Mouse (Mus musculus) limb, embryonic 12.5 days (tissue): Measurements from ENCODE around the gene Tpbgl. TPM values are rescaled to one million over a fixed set of nuclear protein-coding genes. Genes with fewer than 3 reads are reported as not detected.

ENCODE experiments used
- ATAC-seq: fragments of 200-750 bp; cut with Nextera tagmentation; 2 replicates; pipeline ENCODE4 v1.8.0; 2017; ENCODE audit warnings: low read depth, moderate TSS enrichment; ENCODE audit not compliant: insufficient number of reproducible peaks, insufficient read depth, low FRiP score, low TSS enrichment
- H3K27ac ChIP-seq: fragments of 300-500 bp; sonication (generic); 2 replicates; pipeline ENCODE4 v1.5.1; 2016; ENCODE audit warnings: mild to moderate bottlenecking, moderate library complexity
- H3K27me3 ChIP-seq: fragments of 300-500 bp; sonication (generic); 2 replicates; pipeline ENCODE4 v1.6.1; 2016; ENCODE audit warnings: mild to moderate bottlenecking, moderate library complexity
- H3K36me3 ChIP-seq: fragments of 300-500 bp; sonication (generic); 2 replicates; pipeline ENCODE4 v1.6.1; 2016; ENCODE audit warnings: mild to moderate bottlenecking, moderate library complexity
- H3K4me1 ChIP-seq: fragments of 300-500 bp; sonication (generic); replicated peaks from 2 replicates; pipeline ENCODE4 v1.6.1; 2016
- H3K4me2 ChIP-seq: fragments of 300-500 bp; sonication (generic); 2 replicates; pipeline ENCODE4 v1.6.1; 2016; ENCODE audit warnings: mild to moderate bottlenecking, moderate library complexity
- H3K4me3 ChIP-seq: fragments of 300-500 bp; sonication (generic); replicated peaks from 2 replicates; pipeline ENCODE4 v1.5.1; 2016; ENCODE audit warnings: mild to moderate bottlenecking
- H3K9ac ChIP-seq: fragments of 300-500 bp; sonication (generic); replicated peaks from 2 replicates; pipeline ENCODE4 v1.6.1; 2016; ENCODE audit warnings: mild to moderate bottlenecking, moderate library complexity
- H3K9me3 ChIP-seq: fragments of 300-500 bp; sonication (generic); 2 replicates; pipeline ENCODE4 v1.6.1; 2016; ENCODE audit warnings: mild to moderate bottlenecking, moderate library complexity
- WGBS: fragments of 180-500 bp; shearing (Covaris S2); methylation state at CpG from one replicate; pipeline ENCODE4 v1.1.7; 2016; 5-methylcytosine and 5-hydroxymethylcytosine counted together
- polyA plus RNA-seq: library from polyadenylated mRNA; unstranded; fragments of >200 nt; fragmentation: Nextera tagmentation; extraction: Ambion mirVana; gene quantifications from 2 replicates; pipeline ENCODE4 v1.2.1, GENCODE M21; 2016

The Tpbgl gene
- polyA plus RNA-seq, 1 experiment from 2014 or later = 0.14 TPM

- H3K27ac ChIP-seq = no peak overlapping the region
- H3K4me3 ChIP-seq = no peak overlapping the region
- no peak for ATAC-seq
- peaks cover 4% of the 10 kb centered on the region for H3K27me3 ChIP-seq
- no peaks in the 10 kb centered on the region for H3K9me3 ChIP-seq
- H3K4me2 ChIP-seq = no peak overlapping the region
- no peak overlapping the region for H3K9ac ChIP-seq
- WGBS = 86% methylated on average over 9 of the region's 9 CpGs
- no peaks in the 10 kb centered on the region for H3K36me3 ChIP-seq
- peaks cover 5% of the 10 kb centered on the region for H3K4me1 ChIP-seq
Measured at GRCm38 (mm10) chr7:99663507-99664220, 36.8 kb upstream of the Tpbgl start.

GRCm38 (mm10) chr7:99662311-99662710, 35.4 kb upstream of the Tpbgl start:
- Histone ChIP-seq H3K4me3 (no peak overlapping the region), H3K4me1 (peaks cover 4% of the 10 kb centered on the region; the same call in 1 of the 2 replicates), H3K9ac (no peak overlapping the region), H3K27ac (no peak overlapping the region), H3K27me3 (peaks cover 4% of the 10 kb centered on the region), H3K36me3 (no peaks in the 10 kb centered on the region), H3K4me2 (no peak overlapping the region), H3K9me3 (no peaks in the 10 kb centered on the region)
- WGBS = 70% methylated on average over 2 of the region's 2 CpGs
- no peak for ATAC-seq

DNA sequence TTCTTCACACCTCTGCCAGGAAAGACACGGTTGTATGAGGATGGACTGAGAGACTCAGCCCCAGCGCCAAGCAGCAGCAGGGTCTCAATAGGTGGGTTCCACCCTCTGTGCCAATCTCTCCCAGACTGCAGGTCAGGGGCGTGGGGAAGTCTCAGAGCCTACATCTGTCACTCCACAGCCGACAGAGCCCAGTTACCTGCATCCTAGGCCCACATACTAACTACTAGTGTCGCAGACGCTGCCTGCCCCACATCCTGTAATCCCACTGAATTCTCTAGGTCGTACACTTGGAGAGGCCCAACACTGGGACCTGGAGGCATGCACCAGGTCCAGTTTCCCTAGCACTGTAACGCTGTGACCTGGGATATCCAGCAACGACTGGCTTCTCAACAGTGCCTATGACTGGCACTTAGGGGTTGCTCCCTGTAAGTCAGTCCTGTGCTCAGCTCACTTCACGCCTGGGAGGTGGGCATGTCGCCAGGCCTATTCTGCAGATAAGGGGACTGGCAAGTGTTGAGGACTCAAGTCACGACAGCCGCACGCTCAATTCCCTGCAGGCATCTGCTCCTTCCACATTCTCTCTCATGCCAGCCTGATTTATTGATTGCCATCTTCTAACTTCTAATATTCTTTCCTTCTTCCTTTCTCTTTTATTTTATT, 34.8 kb upstream of the Tpbgl start:
- ATAC-seq = no peak
- WGBS = 70% methylated on average over 14 of the region's 14 CpGs
- Histone ChIP-seq H3K9me3 (no peaks in the 10 kb centered on the region), H3K4me2 (no peak overlapping the region), H3K4me3 (no peak overlapping the region), H3K27me3 (peaks cover 8% of the 10 kb centered on the region), H3K36me3 (no peaks in the 10 kb centered on the region), H3K27ac (no peak overlapping the region), H3K4me1 (peaks cover 4% of the 10 kb centered on the region; the same call in 1 of the 2 replicates), H3K9ac (no peak overlapping the region)

GRCm38 (mm10) chr7:99661071-99661470, 34.2 kb upstream of the Tpbgl start:
- ATAC-seq = no peak

GRCm38 (mm10) chr7:99659379-99660029, 32.6 kb upstream of the Tpbgl start:
- peak; percentile 77; the same call in 1 of the 2 replicates for ATAC-seq
- peaks cover 13% of the 10 kb centered on the region for H3K27me3 ChIP-seq
- H3K9ac ChIP-seq = no peak overlapping the region
- no peaks in the 10 kb centered on the region for H3K36me3 ChIP-seq
- 47% methylated on average over 12 of the region's 12 CpGs for WGBS
- 0 out of 2 replicates have a peak, but pooled peaks cover under 1% of the 10 kb centered on the region for H3K4me1 ChIP-seq
- H3K27ac ChIP-seq = no peak overlapping the region
- H3K4me2 ChIP-seq = no peak overlapping the region
- H3K9me3 ChIP-seq = no peaks in the 10 kb centered on the region
- H3K4me3 ChIP-seq = no peak overlapping the region

More at GRCm38 (mm10) chr7:99661071-99661470, 34.2 kb upstream of the Tpbgl start:
- H3K4me1 ChIP-seq = peaks cover 4% of the 10 kb centered on the region; the same call in 1 of the 2 replicates
- H3K27me3 ChIP-seq = peaks cover 8% of the 10 kb centered on the region
- WGBS = 88% methylated on average over 9 of the region's 9 CpGs
- no peak overlapping the region for H3K27ac ChIP-seq
- H3K9ac ChIP-seq = no peak overlapping the region
- H3K4me2 ChIP-seq = no peak overlapping the region
- no peaks in the 10 kb centered on the region for H3K9me3 ChIP-seq
- no peak overlapping the region for H3K4me3 ChIP-seq
- H3K36me3 ChIP-seq = no peaks in the 10 kb centered on the region

- WGBS = 82% methylated on average over 11 of the region's 11 CpGs
- Histone ChIP-seq H3K36me3 (no peaks in the 10 kb centered on the region), H3K27me3 (peaks cover 9% of the 10 kb centered on the region)
Measured at GRCm38 (mm10) chr7:99654244-99654643, 27.3 kb upstream of the Tpbgl start.

DNA sequence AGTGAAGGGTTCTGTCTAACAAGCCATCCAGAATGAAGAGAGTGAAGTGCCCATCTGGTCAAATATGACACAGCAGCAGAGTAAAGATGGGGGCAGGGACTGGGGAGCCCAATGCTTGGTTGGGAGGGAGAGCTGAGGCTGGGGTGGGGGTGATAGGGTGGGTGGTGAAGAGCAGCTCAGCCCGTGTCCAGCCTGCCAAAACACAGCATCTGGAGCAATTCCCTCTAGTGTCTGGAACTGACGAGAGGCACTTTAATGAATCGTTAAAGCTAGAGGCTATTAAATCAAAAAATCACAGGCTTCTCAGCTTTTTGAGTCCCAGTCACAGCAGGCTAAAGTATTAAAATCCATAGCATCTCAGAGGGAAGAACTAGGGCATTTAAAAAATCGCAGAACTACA, 22.7 kb upstream of the Tpbgl start:
- Histone ChIP-seq H3K4me1 (no peaks in the 10 kb centered on the region), H3K9ac (no peak overlapping the region), H3K27me3 (peaks cover 3% of the 10 kb centered on the region; the same call in 1 of the 2 replicates), H3K9me3 (no peaks in the 10 kb centered on the region), H3K4me2 (no peak overlapping the region), H3K4me3 (no peak overlapping the region), H3K27ac (no peak overlapping the region), H3K36me3 (no peaks in the 10 kb centered on the region)
- WGBS = 41% methylated on average over 4 of the region's 4 CpGs
- ATAC-seq = no peak

More at GRCm38 (mm10) chr7:99654244-99654643, 27.3 kb upstream of the Tpbgl start:
- no peak overlapping the region for H3K4me2 ChIP-seq
- no peaks in the 10 kb centered on the region for H3K4me1 ChIP-seq
- no peak overlapping the region for H3K4me3 ChIP-seq
- H3K9me3 ChIP-seq = no peaks in the 10 kb centered on the region
- no peak overlapping the region for H3K27ac ChIP-seq
- no peak overlapping the region for H3K9ac ChIP-seq
- ATAC-seq = no peak

DNA sequence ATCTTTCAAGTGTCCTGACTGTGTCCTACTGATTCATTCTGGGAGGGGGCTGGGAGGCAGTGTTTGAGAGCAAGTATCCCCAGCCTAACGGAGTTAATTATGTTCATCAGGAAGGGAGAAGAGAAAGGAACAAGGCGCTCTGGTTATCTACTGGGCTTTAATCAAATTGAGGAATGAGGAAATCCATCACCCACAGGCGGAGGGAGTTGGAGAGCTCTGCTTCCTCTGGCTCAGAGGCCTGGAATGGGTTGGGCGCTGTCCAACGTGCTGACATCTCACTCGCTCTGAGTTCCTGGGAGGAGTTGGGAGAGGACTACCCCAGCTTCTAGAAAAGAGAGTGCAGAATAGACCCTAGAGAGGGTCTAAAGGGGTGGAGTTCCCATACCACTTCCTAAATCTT, 21.7 kb upstream of the Tpbgl start:
- Histone ChIP-seq H3K4me2 (no peak overlapping the region), H3K4me3 (no peak overlapping the region), H3K36me3 (no peaks in the 10 kb centered on the region), H3K9ac (no peak overlapping the region), H3K27ac (no peak overlapping the region), H3K4me1 (no peaks in the 10 kb centered on the region), H3K9me3 (no peaks in the 10 kb centered on the region), H3K27me3 (peaks cover 4% of the 10 kb centered on the region; the same call in 1 of the 2 replicates)
- ATAC-seq = no peak
- WGBS = 5% methylated on average over 6 of the region's 6 CpGs

DNA sequence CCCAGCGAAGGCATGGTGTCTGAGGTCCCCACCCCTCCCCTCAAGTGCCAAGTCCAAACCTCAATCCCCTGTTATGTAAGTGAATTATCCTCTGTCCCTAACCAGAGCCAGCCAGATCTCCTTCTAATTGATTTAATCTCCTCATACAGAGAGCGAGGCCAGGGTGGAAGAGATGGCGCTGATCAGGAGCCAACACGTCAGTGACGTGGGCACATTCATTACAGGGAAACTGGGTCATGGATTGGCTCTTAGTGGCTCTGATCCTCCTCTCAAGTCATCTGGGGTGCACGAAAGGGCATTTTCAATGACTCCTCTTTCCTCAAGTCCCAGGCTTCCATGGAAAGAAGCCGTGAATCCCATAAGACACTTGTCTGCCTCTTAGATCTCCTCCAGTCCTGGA, 17.8 kb upstream of the Tpbgl start:
- WGBS = 76% methylated on average over 7 of the region's 7 CpGs
- ATAC-seq = no peak
- peaks cover 15% of the 10 kb centered on the region; the same call in 1 of the 2 replicates for H3K27me3 ChIP-seq

GRCm38 (mm10) chr7:99642078-99642477, 15.2 kb upstream of the Tpbgl start:
- no peaks in the 10 kb centered on the region for H3K4me1 ChIP-seq
- H3K9me3 ChIP-seq = no peaks in the 10 kb centered on the region
- no peak overlapping the region for H3K4me2 ChIP-seq
- H3K9ac ChIP-seq = no peak overlapping the region
- WGBS = 67% methylated on average over 3 of the region's 3 CpGs
- H3K27ac ChIP-seq = no peak overlapping the region
- H3K36me3 ChIP-seq = no peaks in the 10 kb centered on the region
- no peak overlapping the region for H3K4me3 ChIP-seq
- H3K27me3 ChIP-seq = peaks cover 18% of the 10 kb centered on the region; the same call in 1 of the 2 replicates
- ATAC-seq = no peak

More for the DNA sequence above, 17.8 kb upstream of the Tpbgl start:
- no peak overlapping the region for H3K4me3 ChIP-seq
- no peak overlapping the region for H3K9ac ChIP-seq
- H3K27ac ChIP-seq = no peak overlapping the region
- no peaks in the 10 kb centered on the region for H3K9me3 ChIP-seq
- no peaks in the 10 kb centered on the region for H3K36me3 ChIP-seq
- no peaks in the 10 kb centered on the region for H3K4me1 ChIP-seq
- H3K4me2 ChIP-seq = no peak overlapping the region

DNA sequence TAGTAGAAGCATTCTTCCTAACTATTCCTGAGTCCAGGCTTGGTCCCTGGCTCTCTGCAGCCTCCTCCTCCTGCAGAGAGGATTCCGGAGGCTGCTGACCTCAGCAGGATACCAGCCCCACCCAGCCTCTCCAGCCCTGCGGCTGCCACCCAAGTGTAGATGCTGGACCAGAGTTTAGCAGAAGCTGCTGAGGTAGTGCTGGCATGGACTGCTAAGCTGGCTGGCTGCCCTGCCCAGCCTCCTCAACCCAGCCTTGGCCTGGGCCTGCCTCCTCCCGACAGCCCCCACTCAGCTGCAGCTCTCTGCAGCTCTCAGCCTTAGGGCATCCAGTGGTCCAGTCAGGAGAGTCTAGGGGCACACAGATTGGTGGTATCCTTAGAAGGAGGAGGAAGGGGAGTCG, 14.3 kb upstream of the Tpbgl start:
- H3K4me1 ChIP-seq = no peaks in the 10 kb centered on the region
- no peaks in the 10 kb centered on the region for H3K9me3 ChIP-seq
- H3K4me2 ChIP-seq = no peak overlapping the region
- no peak overlapping the region for H3K27ac ChIP-seq
- no peaks in the 10 kb centered on the region for H3K36me3 ChIP-seq
- H3K9ac ChIP-seq = no peak overlapping the region
- whole genome bisulfite sequencing = 56% methylated on average over 4 of the region's 4 CpGs
- H3K4me3 ChIP-seq = no peak overlapping the region
- H3K27me3 ChIP-seq = peaks cover 18% of the 10 kb centered on the region; the same call in 1 of the 2 replicates
- no peak for ATAC-seq
